Mouse (Mus musculus): ENCODE results near the gene Agpat3.

DNA sequence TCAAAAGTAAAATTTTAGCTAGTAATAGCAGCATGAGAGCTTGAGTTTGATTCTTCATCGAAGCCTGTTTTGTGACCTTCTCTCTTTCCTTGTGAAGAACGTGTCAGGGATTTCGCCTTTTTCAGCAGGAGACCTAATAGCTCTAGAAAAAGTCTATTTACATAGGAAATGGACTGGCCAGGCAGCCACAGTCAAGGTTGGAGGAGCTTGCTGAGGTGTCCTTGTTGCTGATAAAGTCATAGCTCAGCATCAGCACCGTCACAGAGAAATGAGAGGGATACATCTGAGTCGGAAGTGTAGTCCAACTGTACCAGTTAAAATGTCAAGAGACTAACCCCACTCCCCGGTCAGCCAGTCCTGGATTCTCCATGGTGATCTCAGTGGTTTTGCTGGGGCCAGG is 13.3 kb upstream of the Agpat3 start:
- TF ChIP-seq POLR2A (IDR thresholded peaks at IDR 0.05; ENCODE audit: extremely low read depth, insufficient read depth, low read length) (no peak), CTCF (IDR thresholded peaks at IDR 0.05; ENCODE audit: low read depth, low read length) (no peak)
